Mouse (Mus musculus) limb, embryonic 14.5 days (tissue): ENCODE results near the gene Vmn2r97. TPM values are rescaled to one million over a fixed set of nuclear protein-coding genes. Genes with fewer than 3 reads are reported as not detected.
"Not testable (repeated sequence)": the region's sequence is repeated elsewhere in the genome, so short reads cannot be mapped to it uniquely, and the experiment has no call there.

Source experiments
- ATAC-seq: fragments of 200-750 bp; cut with Nextera tagmentation; 2 replicates; pipeline ENCODE4 v1.8.0; 2017; ENCODE audit warnings: low read depth, moderate number of reproducible peaks, moderate TSS enrichment; ENCODE audit not compliant: low FRiP score
- DNase-seq: peaks from one replicate; pipeline ENCODE4 v3.0.0-alpha.2; 2015; ENCODE audit warnings: low spot score
- H3K27ac ChIP-seq: fragments of 300-500 bp; sonication (generic); replicated peaks from 2 replicates; pipeline ENCODE4 v1.5.1; 2014; ENCODE audit warnings: low read depth, mild to moderate bottlenecking, low read length, moderate library complexity, mixed read lengths
- H3K27me3 ChIP-seq: fragments of 300-500 bp; sonication (generic); 2 replicates; pipeline ENCODE4 v1.6.1; 2014; ENCODE audit warnings: low read length, mixed read lengths; ENCODE audit not compliant: control insufficient read depth, insufficient read depth
- H3K36me3 ChIP-seq: fragments of 300-500 bp; sonication (generic); 2 replicates; pipeline ENCODE4 v1.6.1; 2014; ENCODE audit warnings: mild to moderate bottlenecking, low read length, moderate library complexity, mixed read lengths; ENCODE audit not compliant: control insufficient read depth, insufficient read depth
- H3K4me1 ChIP-seq: fragments of 300-500 bp; sonication (generic); 2 replicates; pipeline ENCODE4 v1.6.1; 2014; ENCODE audit warnings: antibody characterized with exemption, low read length, mixed read lengths; ENCODE audit not compliant: control insufficient read depth, insufficient read depth
- H3K4me2 ChIP-seq: fragments of 300-500 bp; sonication (generic); replicated peaks from 2 replicates; pipeline ENCODE4 v1.6.1; 2014; ENCODE audit warnings: low read depth, mild to moderate bottlenecking, low read length, moderate library complexity; ENCODE audit not compliant: severe bottlenecking
- H3K4me3 ChIP-seq: fragments of 300-500 bp; sonication (generic); replicated peaks from 2 replicates; pipeline ENCODE4 v1.5.1; 2014; ENCODE audit warnings: low read length
- H3K9ac ChIP-seq: fragments of 300-500 bp; sonication (generic); 2 replicates; pipeline ENCODE4 v1.6.1; 2014; ENCODE audit warnings: mild to moderate bottlenecking, low read depth, low read length, moderate library complexity; ENCODE audit not compliant: severe bottlenecking
- H3K9me3 ChIP-seq: fragments of 300-500 bp; sonication (generic); 2 replicates; pipeline ENCODE4 v1.6.1; 2016; ENCODE audit warnings: low read length; ENCODE audit not compliant: control insufficient read depth
- POLR2A ChIP-seq: fragments of 200-500 bp; IDR thresholded peaks from 2 replicates; pipeline ENCODE4 v1.8.0; 2012; ENCODE audit warnings: inconsistent platforms, mild to moderate bottlenecking, moderate library complexity, borderline replicate concordance; ENCODE audit not compliant: insufficient read depth, insufficient read length; ENCODE audit errors: extremely low read depth
- WGBS: fragments of 180-500 bp; shearing (Covaris S2); extraction: QIAGEN DNeasy Blood & Tissue Kit; methylation state at CpG from one replicate; pipeline ENCODE4 v1.1.7; 2014; 5-methylcytosine and 5-hydroxymethylcytosine counted together
- polyA plus RNA-seq, 2 experiments: library from polyadenylated mRNA; depleted of rRNA in 1 of 2; stranded (reverse) in 1 of 2; unstranded in 1 of 2; fragments of >200 nt; fragmentation: Nextera tagmentation in 1 of 2; extraction: Ambion mirVana in 1 of 2; gene quantifications; 2 replicates each; pipeline versions ENCODE4 v1.2.1 to v1.2.3; 2012 to 2014

Gene Vmn2r97
- polyA plus RNA-seq (2012; rRNA removed) (not detected in 2 replicates), polyA plus RNA-seq (2014; fragmentation: Nextera tagmentation; extraction: Ambion mirVana) (0.07 and 0.08 TPM in 2 replicates)

DNA sequence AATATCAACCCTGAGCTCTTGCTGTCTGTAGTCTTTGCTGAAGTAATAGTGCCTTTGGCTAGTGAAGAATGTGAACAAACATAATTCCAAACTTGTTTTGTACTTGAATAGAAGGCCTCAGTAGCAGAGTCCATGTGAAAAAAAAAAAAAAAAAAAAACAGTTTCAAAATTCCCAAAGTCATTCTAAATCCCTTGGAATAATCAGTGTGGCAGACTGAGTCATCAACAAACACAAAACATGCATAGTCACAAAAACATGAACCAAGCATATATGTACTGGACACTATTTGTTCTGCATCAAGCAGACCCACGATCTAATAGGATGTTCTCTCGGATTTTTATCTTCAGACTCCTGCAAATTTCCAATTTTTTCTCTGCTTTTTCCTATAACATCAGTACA is at the start of gene Vmn2r97:
Vmn2r97 (plus strand) TSS at position 301 of the 400 bp plus-strand sequence.
- H3K9me3 ChIP-seq = not testable (repeated sequence)

DNA sequence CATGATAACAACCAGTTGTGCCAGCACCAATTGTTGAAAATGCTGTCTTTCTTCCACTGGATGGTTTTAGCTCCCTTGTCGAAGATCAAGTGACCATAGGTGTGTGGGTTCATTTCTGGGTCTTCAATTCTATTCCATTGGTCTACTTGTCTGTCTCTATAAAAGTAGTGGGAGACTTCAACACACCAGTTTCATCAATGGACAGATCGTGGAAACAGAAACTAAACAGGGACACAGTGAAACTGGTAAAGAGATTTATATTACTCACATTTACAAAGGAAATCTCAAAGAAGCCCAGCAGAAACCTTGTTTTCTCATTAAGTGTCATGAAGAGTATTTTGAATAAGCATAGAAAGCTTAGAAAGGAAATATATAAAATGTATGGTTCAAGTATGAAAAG is 31.7 kb upstream of the Vmn2r97 start:
- not testable (repeated sequence) for H3K36me3 ChIP-seq, DNase-seq, H3K9ac ChIP-seq, H3K27me3 ChIP-seq, H3K4me2 ChIP-seq, ATAC-seq, H3K27ac ChIP-seq, H3K9me3 ChIP-seq, H3K4me3 ChIP-seq, H3K4me1 ChIP-seq
- WGBS = 82% methylated on average over 1 of the region's 2 CpGs

More for the DNA sequence above, at the start of gene Vmn2r97:
- not testable (repeated sequence) for H3K4me1 ChIP-seq, H3K4me2 ChIP-seq, H3K9ac ChIP-seq, H3K4me3 ChIP-seq, H3K36me3 ChIP-seq, DNase-seq, H3K27ac ChIP-seq, H3K27me3 ChIP-seq, ATAC-seq
- 82% methylated on average over 2 of the region's 2 CpGs for WGBS

DNA sequence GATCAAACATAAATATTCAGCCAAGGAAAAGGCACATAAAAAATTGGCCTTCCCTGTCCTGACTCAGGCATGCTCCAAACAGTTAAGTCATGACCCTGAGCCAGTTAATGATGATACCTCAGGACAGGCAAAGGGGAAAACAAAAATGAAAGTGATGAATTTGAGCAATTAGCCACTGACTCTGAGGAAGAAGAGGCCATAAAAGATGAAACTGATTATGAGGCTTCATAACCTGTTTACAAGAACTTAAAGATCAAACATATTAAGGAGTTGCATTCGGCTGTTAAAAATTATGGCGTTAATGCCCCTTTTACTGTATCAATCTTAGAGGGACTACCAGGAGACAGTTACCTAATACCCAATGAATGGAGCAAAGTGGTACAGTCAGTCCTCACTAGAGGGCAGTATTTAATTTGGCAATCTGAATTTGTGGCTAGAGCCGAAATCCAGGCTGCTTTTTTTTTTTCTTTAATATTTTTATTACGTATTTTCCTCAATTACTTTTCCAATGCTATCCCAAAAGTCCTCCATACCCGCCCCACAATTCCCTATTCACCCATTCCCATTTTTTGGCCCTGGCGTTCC is 24.3 kb upstream of the Vmn2r97 start:
- Histone ChIP-seq H3K9me3 (peaks cover 5% of the 10 kb centered on the region; the same call in 1 of the 2 replicates), H3K9ac (no peak overlapping the region), H3K27me3 (no peaks in the 10 kb centered on the region), H3K27ac (no peak overlapping the region), H3K36me3 (no peaks in the 10 kb centered on the region), H3K4me2 (no peak overlapping the region), H3K4me1 (no peaks in the 10 kb centered on the region), H3K4me3 (no peak overlapping the region)
- 85% methylated on average over 6 of the region's 6 CpGs for WGBS
- DNase-seq = no peak
- no peak for ATAC-seq
- no peak for TF ChIP-seq POLR2A

DNA sequence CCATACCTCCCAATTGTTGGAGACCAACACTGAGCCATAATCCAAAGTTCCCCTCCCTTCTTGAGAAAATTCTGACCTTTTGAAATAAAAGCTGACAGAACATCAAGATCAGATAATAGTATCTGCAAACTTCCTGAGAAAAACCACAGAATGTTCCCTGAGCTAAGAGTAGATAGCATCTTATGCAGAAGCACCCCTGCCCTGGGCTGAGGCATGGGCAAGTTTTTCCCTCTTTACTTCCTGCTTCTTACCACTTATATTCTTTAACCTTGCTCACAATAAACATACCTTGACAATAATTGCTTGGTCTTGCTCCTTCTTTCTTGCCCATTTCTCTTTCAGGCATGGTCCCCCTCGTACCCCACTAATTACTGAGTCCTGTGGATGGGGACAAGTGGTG is 43.7 kb downstream of the Vmn2r97 start:
- not testable (repeated sequence) for ATAC-seq, H3K4me2 ChIP-seq, DNase-seq, H3K27me3 ChIP-seq, H3K36me3 ChIP-seq, H3K9me3 ChIP-seq, H3K9ac ChIP-seq, H3K4me1 ChIP-seq, H3K4me3 ChIP-seq, H3K27ac ChIP-seq
- WGBS = 89% methylated on average over 1 of the region's 1 CpGs

DNA sequence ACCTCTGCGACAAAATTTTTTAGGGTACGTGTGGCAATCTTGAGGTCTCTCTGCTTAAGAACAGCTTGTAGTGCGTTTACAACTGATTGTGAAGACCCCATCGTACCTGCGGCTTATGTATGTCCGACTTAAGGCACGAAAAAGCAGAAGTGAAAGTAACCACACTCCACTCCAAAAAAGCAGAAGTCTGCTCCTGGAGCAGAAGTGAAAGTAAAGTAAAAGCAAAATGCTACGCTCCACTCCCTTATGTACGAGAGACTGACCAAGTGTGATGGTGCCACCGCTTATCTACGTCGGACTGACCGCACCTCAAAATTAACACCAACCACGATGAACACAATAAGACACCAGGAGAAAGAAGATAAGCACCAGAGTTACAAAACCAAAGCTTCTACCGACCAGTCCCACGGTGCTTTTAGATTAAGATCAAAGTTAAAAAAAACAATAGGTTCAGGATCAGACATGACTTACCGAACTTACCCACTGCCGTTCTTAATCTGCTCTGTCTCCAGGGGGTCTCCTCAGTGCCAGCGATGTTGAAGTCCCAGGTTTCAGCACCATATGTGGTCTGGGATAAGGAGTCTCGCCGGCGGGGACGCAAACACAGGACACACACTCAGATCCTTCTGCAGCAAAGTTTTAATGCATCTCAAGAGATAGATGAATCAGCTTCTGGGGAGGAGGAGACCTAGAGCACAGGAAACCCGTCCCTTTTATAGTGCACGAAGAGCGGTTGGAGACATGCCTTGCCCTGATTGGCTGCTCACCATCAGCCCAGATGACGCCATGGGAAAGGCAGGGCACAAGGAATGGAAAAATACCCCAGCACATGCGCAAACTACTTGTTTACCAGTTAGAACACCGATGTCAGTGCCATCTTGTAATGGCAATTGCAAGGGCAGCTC is 54.5 kb downstream of the Vmn2r97 start:
- peaks cover 13% of the 10 kb centered on the region; the same call in 1 of the 2 replicates for H3K9me3 ChIP-seq
- no peak overlapping the region for H3K4me2 ChIP-seq
- ATAC-seq (no peak), DNase-seq (no peak)
- no peaks in the 10 kb centered on the region for H3K4me1 ChIP-seq
- H3K36me3 ChIP-seq = no peaks in the 10 kb centered on the region
- WGBS = 90% methylated on average over 29 of the region's 29 CpGs
- no peak overlapping the region for H3K27ac ChIP-seq
- TF ChIP-seq POLR2A = no peak
- H3K4me3 ChIP-seq = no peak overlapping the region
- no peaks in the 10 kb centered on the region for H3K27me3 ChIP-seq
- no peak overlapping the region for H3K9ac ChIP-seq

Other genes starting within 250 kb of the Vmn2r97 start
- not detected in 2 replicates for gene Vmn2r98, start 139.2 kb downstream of the Vmn2r97 start, polyA plus RNA-seq (2012; rRNA removed)
- gene Vmn2r98, start 139.2 kb downstream of the Vmn2r97 start, polyA plus RNA-seq (2014; fragmentation: Nextera tagmentation; extraction: Ambion mirVana) = not detected in 2 replicates